Mouse (Mus musculus) limb, embryonic 14.5 days (tissue): ENCODE results near the gene Cntn5. TPM values are rescaled to one million over a fixed set of nuclear protein-coding genes. Genes with fewer than 3 reads are reported as not detected.

Source experiments
- ATAC-seq: fragments of 200-750 bp; cut with Nextera tagmentation; 2 replicates; pipeline ENCODE4 v1.8.0; 2017; ENCODE audit warnings: low read depth, moderate number of reproducible peaks, moderate TSS enrichment; ENCODE audit not compliant: low FRiP score
- DNase-seq: peaks from one replicate; pipeline ENCODE4 v3.0.0-alpha.2; 2015; ENCODE audit warnings: low spot score
- H3K27ac ChIP-seq: fragments of 300-500 bp; sonication (generic); replicated peaks from 2 replicates; pipeline ENCODE4 v1.5.1; 2014; ENCODE audit warnings: low read depth, mild to moderate bottlenecking, low read length, moderate library complexity, mixed read lengths
- H3K27me3 ChIP-seq: fragments of 300-500 bp; sonication (generic); 2 replicates; pipeline ENCODE4 v1.6.1; 2014; ENCODE audit warnings: low read length, mixed read lengths; ENCODE audit not compliant: control insufficient read depth, insufficient read depth
- H3K36me3 ChIP-seq: fragments of 300-500 bp; sonication (generic); 2 replicates; pipeline ENCODE4 v1.6.1; 2014; ENCODE audit warnings: mild to moderate bottlenecking, low read length, moderate library complexity, mixed read lengths; ENCODE audit not compliant: control insufficient read depth, insufficient read depth
- H3K4me1 ChIP-seq: fragments of 300-500 bp; sonication (generic); 2 replicates; pipeline ENCODE4 v1.6.1; 2014; ENCODE audit warnings: antibody characterized with exemption, low read length, mixed read lengths; ENCODE audit not compliant: control insufficient read depth, insufficient read depth
- H3K4me2 ChIP-seq: fragments of 300-500 bp; sonication (generic); replicated peaks from 2 replicates; pipeline ENCODE4 v1.6.1; 2014; ENCODE audit warnings: low read depth, mild to moderate bottlenecking, low read length, moderate library complexity; ENCODE audit not compliant: severe bottlenecking
- H3K4me3 ChIP-seq: fragments of 300-500 bp; sonication (generic); replicated peaks from 2 replicates; pipeline ENCODE4 v1.5.1; 2014; ENCODE audit warnings: low read length
- H3K9ac ChIP-seq: fragments of 300-500 bp; sonication (generic); 2 replicates; pipeline ENCODE4 v1.6.1; 2014; ENCODE audit warnings: mild to moderate bottlenecking, low read depth, low read length, moderate library complexity; ENCODE audit not compliant: severe bottlenecking
- H3K9me3 ChIP-seq: fragments of 300-500 bp; sonication (generic); 2 replicates; pipeline ENCODE4 v1.6.1; 2016; ENCODE audit warnings: low read length; ENCODE audit not compliant: control insufficient read depth
- POLR2A ChIP-seq: fragments of 200-500 bp; IDR thresholded peaks from 2 replicates; pipeline ENCODE4 v1.8.0; 2012; ENCODE audit warnings: inconsistent platforms, mild to moderate bottlenecking, moderate library complexity, borderline replicate concordance; ENCODE audit not compliant: insufficient read depth, insufficient read length; ENCODE audit errors: extremely low read depth
- WGBS: fragments of 180-500 bp; shearing (Covaris S2); extraction: QIAGEN DNeasy Blood & Tissue Kit; methylation state at CpG from one replicate; pipeline ENCODE4 v1.1.7; 2014; 5-methylcytosine and 5-hydroxymethylcytosine counted together
- polyA plus RNA-seq, 2 experiments: library from polyadenylated mRNA; depleted of rRNA in 1 of 2; stranded (reverse) in 1 of 2; unstranded in 1 of 2; fragments of >200 nt; fragmentation: Nextera tagmentation in 1 of 2; extraction: Ambion mirVana in 1 of 2; gene quantifications; 2 replicates each; pipeline versions ENCODE4 v1.2.1 to v1.2.3; 2012 to 2014

The Cntn5 gene
- polyA plus RNA-seq, 2 experiments = 0.41 to 0.87 TPM

- H3K27ac ChIP-seq = no peak overlapping the region
- no peaks in the 10 kb centered on the region for H3K4me1 ChIP-seq
- DNase-seq (no peak), ATAC-seq (no peak)
- H3K4me3 ChIP-seq = no peak overlapping the region
- no peak overlapping the region for H3K4me2 ChIP-seq
- H3K9me3 ChIP-seq = no peaks in the 10 kb centered on the region
- no peak for TF ChIP-seq POLR2A
- 73% methylated on average over 2 of the region's 2 CpGs for WGBS
- H3K27me3 ChIP-seq = no peaks in the 10 kb centered on the region
- no peaks in the 10 kb centered on the region for H3K36me3 ChIP-seq
- H3K9ac ChIP-seq = no peak overlapping the region
Measured at GRCm38 (mm10) chr9:9830231-9830630, 1074.3 kb downstream of the Cntn5 start.

GRCm38 (mm10) chr9:9819963-9820362 lies 1084.6 kb downstream of the Cntn5 start:
- Histone ChIP-seq H3K9ac (no peak overlapping the region), H3K4me1 (no peaks in the 10 kb centered on the region), H3K9me3 (no peaks in the 10 kb centered on the region), H3K4me2 (no peak overlapping the region), H3K4me3 (no peak overlapping the region), H3K36me3 (no peaks in the 10 kb centered on the region), H3K27ac (no peak overlapping the region), H3K27me3 (no peaks in the 10 kb centered on the region)
- WGBS = 85% methylated on average over 1 of the region's 1 CpGs
- DNase-seq (no peak), ATAC-seq (no peak)
- TF ChIP-seq POLR2A = no peak

- no peak overlapping the region for H3K9ac ChIP-seq
- no peaks in the 10 kb centered on the region for H3K4me1 ChIP-seq
- no peaks in the 10 kb centered on the region for H3K9me3 ChIP-seq
- no peak overlapping the region for H3K4me3 ChIP-seq
- 67% methylated on average over 2 of the region's 2 CpGs for WGBS
- no peak for TF ChIP-seq POLR2A
- H3K4me2 ChIP-seq = no peak overlapping the region
- H3K27ac ChIP-seq = no peak overlapping the region
- no peaks in the 10 kb centered on the region for H3K36me3 ChIP-seq
- no peaks in the 10 kb centered on the region for H3K27me3 ChIP-seq
- DNase-seq (no peak), ATAC-seq (no peak)
Measured at GRCm38 (mm10) chr9:9817477-9817876, 1087.1 kb downstream of the Cntn5 start.

- no peak for TF ChIP-seq POLR2A
- ATAC-seq (no peak), DNase-seq (no peak)
- WGBS = 83% methylated on average over 2 of the region's 2 CpGs
- Histone ChIP-seq H3K27ac (no peak overlapping the region), H3K9me3 (no peaks in the 10 kb centered on the region), H3K36me3 (no peaks in the 10 kb centered on the region), H3K9ac (no peak overlapping the region), H3K4me3 (no peak overlapping the region), H3K4me1 (no peaks in the 10 kb centered on the region), H3K27me3 (no peaks in the 10 kb centered on the region), H3K4me2 (no peak overlapping the region)
Measured at GRCm38 (mm10) chr9:9799546-9799945, 1105.0 kb downstream of the Cntn5 start.

- H3K36me3 ChIP-seq = no peaks in the 10 kb centered on the region
- no peak overlapping the region for H3K9ac ChIP-seq
- DNase-seq (no peak), ATAC-seq (no peak)
- no peak overlapping the region for H3K4me3 ChIP-seq
- H3K9me3 ChIP-seq = no peaks in the 10 kb centered on the region
- no peaks in the 10 kb centered on the region for H3K4me1 ChIP-seq
- H3K27me3 ChIP-seq = no peaks in the 10 kb centered on the region
- TF ChIP-seq POLR2A = no peak
- H3K4me2 ChIP-seq = no peak overlapping the region
- no peak overlapping the region for H3K27ac ChIP-seq
- WGBS = 59% methylated on average over 3 of the region's 3 CpGs
Measured at GRCm38 (mm10) chr9:9783680-9784079, 1120.9 kb downstream of the Cntn5 start.
